Mouse (Mus musculus) forebrain, embryonic 14.5 days (tissue): ENCODE measurements at regions not wholly inside any gene's neighbourhood (a gene's known extent, or its start where the extent isn't known, plus 50 kb on each side); places are given as distances from the start of the nearest gene placed in this dataset.
A peak's percentile ranks its signal among the peaks of the same experiment; 100 is the strongest.

Experiments used
- ATAC-seq: fragments of 200-750 bp; cut with Nextera tagmentation; 2 replicates; pipeline ENCODE4 v1.8.0; 2017; ENCODE audit warnings: mild to moderate bottlenecking, moderate library complexity
- DNase-seq: peaks from one replicate; pipeline ENCODE4 v3.0.0-alpha.2; 2015; ENCODE audit warnings: low spot score
- H3K27ac ChIP-seq: fragments of 300-500 bp; sonication (generic); 2 replicates; pipeline ENCODE4 v1.5.1; 2014; ENCODE audit warnings: low read depth, mild to moderate bottlenecking, control low read depth, low read length, moderate library complexity
- H3K27me3 ChIP-seq: fragments of 300-500 bp; sonication (generic); replicated peaks from 2 replicates; pipeline ENCODE4 v1.6.1; 2014; ENCODE audit warnings: low read length, control low read depth, mixed read lengths; ENCODE audit not compliant: control insufficient read depth, insufficient read depth
- H3K36me3 ChIP-seq: fragments of 300-500 bp; sonication (generic); 2 replicates; pipeline ENCODE4 v1.6.1; 2014; ENCODE audit warnings: low read length, control low read depth; ENCODE audit not compliant: control insufficient read depth, insufficient read depth
- H3K4me1 ChIP-seq: fragments of 300-500 bp; sonication (generic); 2 replicates; pipeline ENCODE4 v1.6.1; 2014; ENCODE audit warnings: antibody characterized with exemption, low read length, control low read depth; ENCODE audit not compliant: control insufficient read depth, insufficient read depth
- H3K4me2 ChIP-seq: fragments of 300-500 bp; sonication (generic); 2 replicates; pipeline ENCODE4 v1.6.1; 2014; ENCODE audit warnings: mild to moderate bottlenecking, control low read depth, low read length
- H3K4me3 ChIP-seq: fragments of 300-500 bp; sonication (generic); 2 replicates; pipeline ENCODE4 v1.5.1; 2014; ENCODE audit warnings: low read depth, low read length, control low read depth
- H3K9ac ChIP-seq: fragments of 300-500 bp; sonication (generic); 2 replicates; pipeline ENCODE4 v1.6.1; 2014; ENCODE audit warnings: mild to moderate bottlenecking, low read length, control low read depth, moderate library complexity
- H3K9me3 ChIP-seq: fragments of 300-500 bp; sonication (generic); replicated peaks from 2 replicates; pipeline ENCODE4 v1.6.1; 2016; ENCODE audit warnings: low read length, control low read depth, mixed read lengths; ENCODE audit not compliant: control insufficient read depth
- WGBS: fragments of 180-500 bp; shearing (Covaris S2); extraction: QIAGEN DNeasy Blood & Tissue Kit; methylation state at CpG from one replicate; pipeline ENCODE4 v1.1.7; 2014; 5-methylcytosine and 5-hydroxymethylcytosine counted together

- H3K27me3 ChIP-seq, result no peaks in the 10 kb centered on the region
- ATAC-seq, result no peak
These were observed 156.9 kb downstream of the Kctd12 start for GRCm38 (mm10) chr14:102825525-102825924.

GRCm38 (mm10) chr14:102820663-102821062 is 161.8 kb downstream of the Kctd12 start:
- ATAC-seq (no peak), DNase-seq (no peak)
- Histone ChIP-seq H3K9ac (no peak overlapping the region), H3K27me3 (no peaks in the 10 kb centered on the region), H3K4me2 (no peak overlapping the region), H3K9me3 (no peaks in the 10 kb centered on the region), H3K27ac (no peak overlapping the region), H3K4me3 (no peak overlapping the region), H3K4me1 (no peaks in the 10 kb centered on the region), H3K36me3 (no peaks in the 10 kb centered on the region)
- WGBS, result 91% methylated on average over 5 of the region's 5 CpGs

More at GRCm38 (mm10) chr14:102825525-102825924, 156.9 kb downstream of the Kctd12 start:
- WGBS, result 93% methylated on average over 7 of the region's 7 CpGs
- Histone ChIP-seq H3K9me3 (no peaks in the 10 kb centered on the region), H3K36me3 (no peaks in the 10 kb centered on the region), H3K9ac (no peak overlapping the region), H3K4me2 (no peak overlapping the region), H3K27ac (no peak overlapping the region), H3K4me3 (no peak overlapping the region), H3K4me1 (no peaks in the 10 kb centered on the region)
- no peak for DNase-seq

GRCm38 (mm10) chr14:102811678-102812081 is 170.8 kb downstream of the Kctd12 start:
- H3K9ac ChIP-seq, result no peak overlapping the region
- WGBS, result 73% methylated on average over 5 of the region's 5 CpGs
- no peaks in the 10 kb centered on the region for H3K9me3 ChIP-seq
- ATAC-seq, result no peak
- H3K4me3 ChIP-seq, result no peak overlapping the region
- no peaks in the 10 kb centered on the region for H3K4me1 ChIP-seq
- DNase-seq, result no peak
- H3K27me3 ChIP-seq, result no peaks in the 10 kb centered on the region
- no peak overlapping the region for H3K4me2 ChIP-seq
- no peaks in the 10 kb centered on the region for H3K36me3 ChIP-seq
- H3K27ac ChIP-seq, result no peak overlapping the region

GRCm38 (mm10) chr14:102811022-102811421 is 171.4 kb downstream of the Kctd12 start:
- DNase-seq, result no peak
- no peak for ATAC-seq
- no peak overlapping the region for H3K4me2 ChIP-seq
- H3K36me3 ChIP-seq, result no peaks in the 10 kb centered on the region
- H3K4me1 ChIP-seq, result no peaks in the 10 kb centered on the region
- no peak overlapping the region for H3K27ac ChIP-seq
- H3K4me3 ChIP-seq, result no peak overlapping the region
- H3K27me3 ChIP-seq, result no peaks in the 10 kb centered on the region
- H3K9ac ChIP-seq, result no peak overlapping the region
- H3K9me3 ChIP-seq, result no peaks in the 10 kb centered on the region
- WGBS, result 80% methylated on average over 5 of the region's 5 CpGs

GRCm38 (mm10) chr14:102810121-102810921 is 172.1 kb downstream of the Kctd12 start:
- Histone ChIP-seq H3K27me3 (no peaks in the 10 kb centered on the region), H3K4me2 (no peak overlapping the region), H3K4me3 (no peak overlapping the region), H3K27ac (no peak overlapping the region), H3K4me1 (no peaks in the 10 kb centered on the region), H3K9ac (no peak overlapping the region), H3K36me3 (no peaks in the 10 kb centered on the region), H3K9me3 (no peaks in the 10 kb centered on the region)
- ATAC-seq, result no peak
- 77% methylated on average over 7 of the region's 7 CpGs for WGBS
- DNase-seq, result no peak

- peak; percentile 20 for DNase-seq
- H3K27me3 ChIP-seq, result no peaks in the 10 kb centered on the region
- WGBS, result 77% methylated on average over 21 of the region's 21 CpGs
These were observed 176.2 kb downstream of the Kctd12 start for GRCm38 (mm10) chr14:102805936-102806923.

GRCm38 (mm10) chr14:102795676-102796075 is 186.8 kb downstream of the Kctd12 start:
- 74% methylated on average over 2 of the region's 2 CpGs for WGBS
- Histone ChIP-seq H3K9me3 (no peaks in the 10 kb centered on the region), H3K27me3 (no peaks in the 10 kb centered on the region), H3K27ac (no peak overlapping the region), H3K4me2 (no peak overlapping the region), H3K4me1 (no peaks in the 10 kb centered on the region), H3K36me3 (no peaks in the 10 kb centered on the region), H3K4me3 (no peak overlapping the region), H3K9ac (no peak overlapping the region)
- DNase-seq (no peak), ATAC-seq (no peak)

More at GRCm38 (mm10) chr14:102805936-102806923, 176.2 kb downstream of the Kctd12 start:
- Histone ChIP-seq H3K4me1 (no peaks in the 10 kb centered on the region), H3K4me2 (no peak overlapping the region), H3K36me3 (no peaks in the 10 kb centered on the region), H3K27ac (no peak overlapping the region), H3K9ac (no peak overlapping the region), H3K9me3 (no peaks in the 10 kb centered on the region), H3K4me3 (no peak overlapping the region)
- no peak for ATAC-seq

- Histone ChIP-seq H3K27me3 (no peaks in the 10 kb centered on the region), H3K4me3 (no peak overlapping the region), H3K9me3 (no peaks in the 10 kb centered on the region), H3K36me3 (no peaks in the 10 kb centered on the region), H3K4me1 (no peaks in the 10 kb centered on the region), H3K27ac (no peak overlapping the region), H3K9ac (no peak overlapping the region), H3K4me2 (no peak overlapping the region)
- no peak for ATAC-seq
- 86% methylated on average over 2 of the region's 2 CpGs for WGBS
- no peak for DNase-seq
These were observed 187.5 kb downstream of the Kctd12 start for GRCm38 (mm10) chr14:102794898-102795297.
